Mouse (Mus musculus) CD4-positive helper T cell, adult 2 months (primary cell): Measurements from ENCODE around the gene Sash1.

ENCODE experiments used
- DNase-seq: peaks from one replicate; pipeline ENCODE4 v3.0.0-alpha.2; 2012; ENCODE audit warnings: low read depth, missing footprints, low spot score

Sash1 gene

DNA sequence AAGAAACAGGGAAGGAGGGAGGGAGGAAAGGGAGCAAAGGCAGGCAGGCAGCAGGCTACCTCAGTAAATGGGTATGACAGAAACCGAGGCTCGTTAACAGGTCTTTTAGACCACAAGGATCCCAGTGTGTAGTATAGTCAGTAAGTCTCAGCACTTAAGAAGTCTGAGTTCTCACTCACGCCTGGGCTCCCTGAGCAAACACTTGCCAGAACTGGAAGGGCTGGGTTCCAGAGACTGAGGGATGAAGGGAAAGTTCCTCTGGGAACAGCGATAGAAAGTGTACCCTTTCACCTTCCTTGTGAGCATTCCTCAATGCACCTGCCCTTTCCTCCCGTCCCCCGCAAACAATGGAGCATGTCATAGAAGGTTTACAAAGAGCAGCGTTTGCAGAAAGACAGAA, 16.5 kb upstream of the Sash1 start:
- DNase-seq: no peak

- DNase-seq: no peak
Observed at GRCm38 (mm10) chr10:8898831-8899511, 13.1 kb upstream of the Sash1 start.

DNA sequence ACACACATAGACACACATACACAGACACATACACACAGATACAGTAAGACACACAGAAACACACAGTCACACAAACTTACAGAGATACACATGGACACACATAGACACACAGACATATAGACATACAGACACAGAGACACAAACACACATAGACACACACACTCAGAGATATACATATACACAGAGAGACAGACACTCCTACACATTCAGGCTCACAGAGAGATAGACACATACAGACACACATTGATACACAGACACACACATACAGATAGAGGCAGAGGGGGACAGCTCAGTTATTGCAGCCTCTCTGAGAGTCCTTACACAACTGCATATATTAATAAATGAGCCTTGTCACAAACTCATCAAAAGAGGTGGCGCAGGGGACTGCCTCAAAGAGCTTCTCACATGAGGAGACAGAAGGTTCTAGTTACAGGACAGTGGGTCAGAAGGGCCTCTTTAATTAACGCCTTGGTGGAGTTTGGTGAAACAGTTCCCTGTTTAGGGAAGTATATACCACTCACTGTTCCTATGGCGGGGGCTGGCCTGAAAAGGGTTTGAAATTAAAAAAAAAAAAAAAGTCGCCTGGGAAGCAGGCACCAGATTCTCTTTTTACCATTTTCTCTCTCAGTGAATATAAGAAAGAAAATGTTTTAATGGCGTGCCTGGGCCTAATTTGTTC, 12.4 kb upstream of the Sash1 start:
- DNase-seq: no peak

GRCm38 (mm10) chr10:8894965-8895515, 9.2 kb upstream of the Sash1 start:
- DNase-seq: no peak

- no peak for DNase-seq
Observed at GRCm38 (mm10) chr10:8890511-8890910, 4.6 kb upstream of the Sash1 start.

DNA sequence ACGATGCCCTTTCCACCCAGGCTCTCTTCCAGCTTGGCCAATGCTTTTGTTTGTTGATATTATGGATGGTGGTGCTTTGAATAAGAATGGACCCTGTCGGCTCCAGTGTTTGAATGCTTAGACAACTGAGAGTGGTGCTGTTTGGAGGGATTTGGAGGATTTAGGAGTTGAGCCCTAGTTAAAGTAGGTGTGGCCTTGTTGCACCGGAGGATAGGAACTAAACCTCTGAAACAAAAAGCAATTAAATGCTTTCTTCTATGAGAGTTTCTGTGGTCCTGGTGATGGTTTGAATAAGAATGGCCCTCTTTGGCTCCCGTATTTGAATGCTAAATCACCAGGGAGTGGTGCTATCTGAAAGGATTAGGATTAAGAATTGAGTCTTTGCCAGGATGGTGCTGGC, 3.5 kb upstream of the Sash1 start:
- DNase-seq: no peak

DNA sequence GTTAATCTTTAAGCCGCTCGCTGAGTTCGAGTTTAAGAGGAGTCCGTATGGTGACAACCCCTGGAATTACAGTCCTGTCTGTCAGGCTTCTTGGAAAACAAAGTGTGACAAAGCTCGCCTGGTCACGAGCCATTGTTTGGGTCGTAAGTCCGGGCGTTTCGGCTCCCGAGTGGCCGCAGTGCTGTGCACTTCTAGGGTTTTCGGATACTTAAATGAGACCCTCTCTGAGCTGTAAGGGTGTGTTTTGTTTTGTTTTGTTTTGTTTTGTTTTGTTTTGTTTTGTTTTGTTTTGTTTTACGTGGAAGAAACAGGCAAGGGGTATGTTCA, 621 bp upstream of the Sash1 start:
- no peak for DNase-seq

DNA sequence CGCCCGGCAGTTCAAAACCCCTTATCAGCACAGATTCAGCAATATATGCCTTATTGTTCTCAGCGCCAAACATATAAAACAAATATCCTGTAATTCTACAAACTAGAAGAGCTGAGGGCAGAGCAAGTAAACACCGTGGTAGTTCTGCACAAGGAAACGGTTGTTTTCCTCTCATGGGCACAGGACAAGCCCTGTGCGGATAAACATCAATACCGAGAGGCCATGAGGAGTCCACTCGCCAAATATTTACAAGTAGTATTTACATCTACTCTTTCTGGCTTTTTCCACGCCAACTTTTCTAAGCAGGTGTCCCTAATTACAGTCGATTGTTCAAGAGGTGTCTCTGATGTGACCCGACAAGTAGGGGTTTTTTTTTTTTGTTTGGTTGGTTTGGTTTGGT, 669 bp downstream of the Sash1 start:
- no peak for DNase-seq

DNA sequence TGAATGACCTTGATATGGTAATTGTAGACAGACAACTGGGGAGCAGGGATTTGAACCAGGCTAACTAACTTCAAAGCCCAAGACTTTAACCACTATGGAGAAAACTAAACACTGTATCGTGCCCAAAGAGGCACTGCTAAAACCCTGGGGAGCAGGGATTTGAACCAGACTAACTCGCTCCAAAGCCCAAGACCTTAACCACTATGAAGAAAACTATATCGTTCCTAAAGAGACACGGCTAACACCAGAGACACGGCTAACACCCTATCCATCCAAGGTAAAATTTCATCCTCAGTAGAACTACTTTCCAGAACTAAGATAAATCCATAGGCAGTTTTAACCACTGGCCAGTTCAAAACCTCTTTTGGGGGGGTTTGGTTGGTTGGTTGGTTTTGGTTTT, 1.3 kb downstream of the Sash1 start:
- no peak for DNase-seq

GRCm38 (mm10) chr10:8883686-8884085, 2.2 kb downstream of the Sash1 start:
- no peak for DNase-seq

DNA sequence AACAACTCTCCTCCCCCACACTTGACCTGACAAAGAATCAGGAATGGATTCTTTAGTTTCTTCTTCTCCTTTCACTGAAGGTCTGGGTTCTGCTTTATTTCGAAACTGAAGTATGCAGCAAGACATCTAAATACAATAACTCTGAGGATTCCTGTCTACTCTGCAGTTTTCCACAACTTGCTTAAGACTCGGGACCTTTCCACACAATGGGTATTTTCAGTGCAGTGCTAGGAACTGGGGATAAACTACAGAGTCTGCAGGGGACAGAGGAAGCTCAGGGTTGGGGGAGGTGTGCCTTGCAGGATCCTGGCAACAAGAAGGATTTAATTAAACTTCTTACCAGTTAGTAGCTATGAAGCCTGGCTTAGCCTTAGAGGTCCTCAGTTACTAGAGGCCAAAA, 4.1 kb downstream of the Sash1 start:
- DNase-seq: no peak

DNA sequence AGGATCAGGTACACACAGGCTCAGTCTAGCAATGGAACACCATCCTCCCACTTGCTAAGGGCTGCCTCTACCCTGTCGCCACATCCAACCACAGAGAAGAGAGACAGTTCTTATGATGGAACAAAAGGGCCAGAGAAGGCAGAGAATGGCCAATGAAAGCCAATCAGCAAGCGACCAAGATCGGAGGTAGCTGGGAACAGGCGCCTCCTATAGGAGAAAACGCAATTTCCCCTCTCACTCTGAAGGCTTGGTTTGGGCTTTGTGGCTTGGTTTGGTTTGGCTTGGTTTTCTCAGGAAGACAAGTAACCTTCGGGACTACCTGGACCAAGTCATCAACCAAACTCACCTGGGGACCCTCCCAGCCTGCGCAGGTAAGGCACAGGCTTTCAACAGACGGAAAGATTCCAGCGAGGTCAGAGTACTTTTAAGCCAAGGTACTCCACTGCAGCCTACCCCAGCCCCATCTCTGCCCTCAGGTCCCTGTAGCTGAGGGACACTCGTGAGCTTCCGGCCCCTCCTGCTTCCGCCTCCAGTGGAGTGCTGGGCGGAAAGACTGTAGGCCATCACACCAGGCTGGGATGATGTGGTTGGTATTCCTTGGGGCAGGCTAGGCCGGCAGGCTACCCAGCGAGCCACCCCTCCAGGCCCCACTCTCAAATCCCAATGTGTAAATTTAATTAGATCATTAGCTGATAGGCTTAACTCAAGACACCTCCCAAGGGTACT, 4.8 kb downstream of the Sash1 start:
- DNase-seq: no peak

DNA sequence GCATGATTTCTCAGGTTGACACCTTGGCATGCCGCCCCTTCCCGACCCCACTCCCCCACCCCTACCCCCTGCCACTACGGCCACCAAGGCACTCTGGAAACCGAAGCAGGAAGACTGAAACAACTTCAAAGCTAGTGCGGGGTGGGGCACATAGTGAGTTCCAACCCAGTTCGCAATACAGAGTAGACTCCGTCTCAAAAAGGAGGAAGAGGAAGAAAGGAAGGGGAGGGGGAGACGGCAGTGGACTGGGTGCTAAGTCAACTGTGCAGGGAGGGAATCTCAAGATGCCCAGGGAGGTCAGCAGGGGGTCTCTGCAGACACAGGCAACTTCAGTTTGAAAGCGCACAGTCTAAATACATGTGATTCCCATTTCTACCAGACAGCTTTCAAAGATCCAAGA, 7.0 kb downstream of the Sash1 start:
- no peak for DNase-seq

DNA sequence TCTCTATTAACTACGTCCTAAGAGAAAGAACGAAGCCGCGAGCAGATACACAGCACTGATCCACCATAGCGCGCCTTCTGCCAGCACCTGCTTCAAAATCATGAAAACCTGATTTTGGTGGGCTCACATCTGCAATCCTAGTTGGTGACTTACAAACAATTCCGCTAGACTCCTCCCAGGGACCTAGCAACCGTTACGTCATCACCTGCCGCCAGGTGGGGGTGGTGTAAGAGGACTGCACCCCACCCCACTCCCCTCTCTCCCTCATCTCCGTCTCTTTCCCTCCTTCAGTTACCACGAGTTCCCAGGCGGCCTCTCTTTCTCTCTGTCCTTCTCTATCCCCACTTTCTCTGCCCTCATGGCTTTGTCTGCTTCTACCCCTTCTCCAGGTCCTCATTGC, 7.5 kb downstream of the Sash1 start:
- DNase-seq: no peak

GRCm38 (mm10) chr10:8873631-8874370, 12.1 kb downstream of the Sash1 start:
- no peak for DNase-seq

GRCm38 (mm10) chr10:8872788-8873187, 13.1 kb downstream of the Sash1 start:
- no peak for DNase-seq

DNA sequence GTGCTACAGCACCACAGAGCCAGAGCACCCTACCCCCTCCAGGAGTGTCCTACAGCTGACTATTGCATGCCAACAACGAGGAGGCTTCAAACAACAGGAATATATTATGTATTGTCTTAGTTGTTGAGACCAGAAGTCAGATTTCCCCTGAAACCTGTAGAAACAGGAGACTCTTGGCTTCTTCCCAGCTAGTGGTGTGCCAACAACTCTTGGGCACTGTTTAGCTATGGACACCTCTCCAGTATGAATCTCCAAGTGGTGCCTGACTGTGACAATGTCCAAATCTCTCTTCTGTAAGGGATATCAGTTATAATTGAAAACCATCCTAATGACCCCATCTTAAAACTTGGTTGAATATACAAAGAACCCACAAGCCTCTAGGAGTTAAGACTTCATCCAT, 13.9 kb downstream of the Sash1 start:
- no peak for DNase-seq

DNA sequence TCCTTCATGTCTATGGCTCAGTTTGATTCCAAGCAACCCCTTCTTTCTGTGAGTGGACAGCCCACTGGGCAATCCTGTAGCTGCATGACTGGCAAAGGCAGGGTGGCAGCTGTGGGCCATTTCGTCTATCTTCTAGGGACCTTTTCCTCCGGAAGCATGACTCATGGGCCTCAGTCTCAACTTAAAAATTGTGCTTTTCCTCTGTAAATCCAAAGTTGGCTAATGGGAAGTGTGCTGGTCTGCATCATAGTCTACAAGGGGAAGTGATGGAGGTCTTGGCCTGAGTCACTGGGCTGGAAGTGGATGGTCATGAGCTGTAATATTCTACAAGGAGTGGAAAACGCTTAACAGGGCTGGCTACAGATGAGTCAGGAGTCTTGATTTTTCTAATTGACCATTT, 15.5 kb downstream of the Sash1 start:
- DNase-seq: no peak

- DNase-seq: no peak
Observed at GRCm38 (mm10) chr10:8866062-8866642, 19.7 kb downstream of the Sash1 start.

DNA sequence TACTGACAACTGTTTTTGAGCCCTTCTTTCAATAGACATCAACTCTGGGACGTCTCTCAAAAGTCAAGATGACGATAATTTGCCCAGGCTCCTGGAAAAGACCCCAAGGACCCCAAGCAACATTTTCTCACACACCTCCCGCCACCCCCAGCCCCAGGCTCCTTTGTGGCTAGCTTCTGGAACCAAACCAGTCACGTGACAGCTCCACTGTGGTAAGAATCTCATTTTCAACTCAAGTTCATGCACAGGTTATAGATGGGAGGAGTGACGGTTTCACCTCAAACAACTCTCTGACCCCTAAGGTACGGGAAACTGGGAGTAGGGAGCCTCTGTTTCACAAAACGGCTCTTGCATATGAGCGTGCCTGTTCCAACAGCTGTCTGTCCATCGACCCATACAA, 25.2 kb downstream of the Sash1 start:
- DNase-seq: no peak

- no peak for DNase-seq
Observed at GRCm38 (mm10) chr10:8858718-8859117, 27.2 kb downstream of the Sash1 start.

- no peak for DNase-seq
Observed at GRCm38 (mm10) chr10:8856942-8857341, 28.9 kb downstream of the Sash1 start.
